Mouse (Mus musculus) hindbrain, postnatal 0 days (tissue): ENCODE measurements around the gene Endog. TPM values are rescaled to one million over a fixed set of nuclear protein-coding genes. Genes with fewer than 3 reads are reported as not detected.
A peak's percentile ranks its signal among the peaks of the same experiment; 100 is the strongest.

Experiments used
- ATAC-seq: fragments of 200-750 bp; cut with Nextera tagmentation; 2 replicates; pipeline ENCODE4 v1.8.0; 2017; ENCODE audit warnings: mild to moderate bottlenecking, moderate TSS enrichment, moderate library complexity
- DNase-seq: peaks from one replicate; pipeline ENCODE4 v3.0.0-alpha.2; 2015; ENCODE audit warnings: low spot score
- H3K27ac ChIP-seq: fragments of 300-500 bp; sonication (generic); 2 replicates; pipeline ENCODE4 v1.5.1; 2014; ENCODE audit warnings: mild to moderate bottlenecking
- H3K27me3 ChIP-seq: fragments of 300-500 bp; sonication (generic); 2 replicates; pipeline ENCODE4 v1.6.1; 2014; ENCODE audit warnings: low read length, mixed read lengths; ENCODE audit not compliant: insufficient read depth
- H3K36me3 ChIP-seq: fragments of 300-500 bp; sonication (generic); 2 replicates; pipeline ENCODE4 v1.6.1; 2014; ENCODE audit warnings: low read length, mixed read lengths; ENCODE audit not compliant: insufficient read depth
- H3K4me1 ChIP-seq: fragments of 300-500 bp; sonication (generic); 2 replicates; pipeline ENCODE4 v1.6.1; 2014; ENCODE audit warnings: antibody characterized with exemption, low read length, mixed read lengths; ENCODE audit not compliant: insufficient read depth
- H3K4me2 ChIP-seq: fragments of 300-500 bp; sonication (generic); 2 replicates; pipeline ENCODE4 v1.6.1; 2014; ENCODE audit warnings: low read depth, mild to moderate bottlenecking, low read length, moderate library complexity, mixed read lengths
- H3K4me3 ChIP-seq: fragments of 300-500 bp; sonication (generic); 2 replicates; pipeline ENCODE4 v1.5.1; 2014; ENCODE audit warnings: low read length
- H3K9ac ChIP-seq: fragments of 300-500 bp; sonication (generic); replicated peaks from 2 replicates; pipeline ENCODE4 v1.6.1; 2014; ENCODE audit warnings: mild to moderate bottlenecking, low read length, moderate library complexity, mixed read lengths
- H3K9me3 ChIP-seq: fragments of 300-500 bp; sonication (generic); 2 replicates; pipeline ENCODE4 v1.6.1; 2016; ENCODE audit warnings: low read length, mixed read lengths
- CTCF ChIP-seq: IDR thresholded peaks from 2 replicates; pipeline ENCODE4 v1.5.1; 2016; ENCODE audit warnings: antibody characterized with exemption, control low read depth, low read depth
- WGBS: fragments of 180-500 bp; shearing (Covaris S2); extraction: QIAGEN DNeasy Blood & Tissue Kit; methylation state at CpG from one replicate; pipeline ENCODE4 v1.1.7; 2014; 5-methylcytosine and 5-hydroxymethylcytosine counted together
- polyA plus RNA-seq: library from polyadenylated mRNA; unstranded; fragments of >200 nt; fragmentation: Nextera tagmentation; extraction: Ambion mirVana; gene quantifications from 2 replicates; pipeline ENCODE4 v1.2.1, GENCODE M21; 2015
- total RNA-seq: library from RNA; depleted of rRNA; stranded (reverse); fragments of >200 nt; gene quantifications from 2 replicates; pipeline ENCODE4 v1.2.3, GENCODE M21; 2014

Endog gene
- total and polyA plus RNA-seq, 2 experiments from 2014 or later: 42.2 to 63.7 TPM

DNA sequence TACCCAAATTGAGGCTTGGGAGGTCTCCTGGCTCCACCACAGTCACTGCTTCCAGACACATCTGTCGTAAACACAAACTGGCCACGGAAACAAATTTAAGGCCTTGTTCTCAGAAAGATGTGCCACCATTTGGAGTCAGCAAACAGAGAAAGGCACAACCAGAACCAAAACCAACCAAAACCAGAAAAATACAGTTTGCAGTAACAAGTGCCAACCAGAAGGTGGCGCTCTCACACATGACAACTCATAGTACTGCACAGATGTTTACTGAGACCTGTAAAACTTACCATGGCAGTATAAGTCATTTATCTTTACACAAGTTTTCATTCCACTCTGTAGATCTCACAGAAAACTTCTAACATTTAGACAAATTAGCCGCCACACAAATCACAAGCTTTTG is 4.6 kb upstream of the Endog start:
- H3K9me3 ChIP-seq: no peaks in the 10 kb centered on the region
- no peaks in the 10 kb centered on the region for H3K4me1 ChIP-seq
- ATAC-seq: no peak
- WGBS: 60% methylated on average over 4 of the region's 4 CpGs
- no peak overlapping the region for H3K9ac ChIP-seq
- peak; percentile 58 for TF ChIP-seq CTCF
- peak; percentile 28 for DNase-seq
- no peak overlapping the region for H3K4me2 ChIP-seq
- no peaks in the 10 kb centered on the region for H3K36me3 ChIP-seq
- no peak overlapping the region for H3K27ac ChIP-seq
- H3K27me3 ChIP-seq: no peaks in the 10 kb centered on the region
- no peak overlapping the region for H3K4me3 ChIP-seq

DNA sequence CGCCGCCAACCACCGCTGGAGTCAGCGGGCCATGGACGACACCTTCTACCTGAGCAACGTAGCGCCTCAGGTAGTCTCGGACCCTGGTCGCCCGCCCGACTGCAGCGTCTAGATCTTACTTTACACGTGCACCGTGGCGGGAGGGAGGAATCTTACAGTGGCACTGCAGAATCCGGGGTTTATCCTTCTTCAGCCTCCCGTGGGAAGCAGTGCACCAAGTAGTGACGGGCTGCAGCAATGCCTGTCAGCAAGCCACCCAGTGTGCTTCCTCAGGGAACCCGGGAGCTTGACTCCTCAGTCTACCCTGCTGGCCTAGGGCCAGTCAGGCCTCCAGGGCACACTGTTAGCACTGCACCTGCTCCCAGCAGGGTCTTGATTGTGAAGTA is 697 bp downstream of the Endog start:
- ATAC-seq (peak; percentile 24), DNase-seq (peak; percentile 43)
- H3K27ac ChIP-seq: peak overlapping the region; percentile 94
- H3K4me1 ChIP-seq: peaks cover 10% of the 10 kb centered on the region; the same call in 1 of the 2 replicates
- H3K27me3 ChIP-seq: no peaks in the 10 kb centered on the region
- H3K9me3 ChIP-seq: no peaks in the 10 kb centered on the region
- no peak for TF ChIP-seq CTCF
- H3K4me3 ChIP-seq: peak overlapping the region; percentile 49
- under 1% methylated on average over 18 of the region's 19 CpGs for WGBS
- peaks cover 23% of the 10 kb centered on the region for H3K36me3 ChIP-seq
- peak overlapping the region; percentile 70 for H3K4me2 ChIP-seq
- peak overlapping the region; percentile 61 for H3K9ac ChIP-seq

DNA sequence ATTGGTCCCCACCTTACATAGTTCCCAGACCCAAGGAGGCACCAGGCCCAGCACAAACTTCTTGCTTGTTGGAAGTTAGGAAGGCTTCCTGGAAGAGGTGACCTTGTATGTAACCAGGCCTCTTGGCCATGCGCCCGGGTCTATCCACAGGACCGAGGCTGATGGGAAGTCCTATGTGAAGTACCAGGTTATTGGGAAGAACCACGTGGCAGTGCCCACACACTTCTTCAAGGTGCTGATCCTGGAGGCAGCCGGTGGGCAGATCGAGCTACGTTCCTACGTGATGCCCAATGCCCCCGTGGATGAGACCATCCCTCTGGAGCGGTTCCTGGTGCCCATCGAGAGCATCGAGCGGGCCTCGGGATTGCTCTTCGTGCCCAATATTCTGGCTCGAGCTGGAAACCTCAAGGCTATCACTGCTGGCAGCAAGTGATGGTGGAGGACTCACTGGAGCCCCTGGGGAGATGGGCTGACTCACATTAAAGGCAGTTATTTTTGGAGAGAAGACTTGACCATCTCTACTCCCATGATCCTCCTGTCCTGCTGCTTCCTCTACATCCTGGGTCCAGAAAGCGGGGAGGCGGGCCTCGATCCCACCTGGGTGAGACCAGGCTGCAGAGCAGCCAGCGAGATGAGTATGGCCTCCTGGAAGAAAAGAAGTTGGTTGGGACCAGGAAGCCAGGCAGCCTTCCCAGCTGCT is 2.4 kb downstream of the Endog start:
- Histone ChIP-seq H3K4me2 (no peak overlapping the region), H3K9me3 (no peaks in the 10 kb centered on the region), H3K4me1 (peaks cover 18% of the 10 kb centered on the region; the same call in 1 of the 2 replicates), H3K36me3 (peaks cover 23% of the 10 kb centered on the region), H3K27me3 (no peaks in the 10 kb centered on the region), H3K4me3 (no peak overlapping the region), H3K9ac (no peak overlapping the region), H3K27ac (no peak overlapping the region)
- no peak for DNase-seq
- no peak for ATAC-seq
- TF ChIP-seq CTCF: no peak
- WGBS: 93% methylated on average over 20 of the region's 20 CpGs

DNA sequence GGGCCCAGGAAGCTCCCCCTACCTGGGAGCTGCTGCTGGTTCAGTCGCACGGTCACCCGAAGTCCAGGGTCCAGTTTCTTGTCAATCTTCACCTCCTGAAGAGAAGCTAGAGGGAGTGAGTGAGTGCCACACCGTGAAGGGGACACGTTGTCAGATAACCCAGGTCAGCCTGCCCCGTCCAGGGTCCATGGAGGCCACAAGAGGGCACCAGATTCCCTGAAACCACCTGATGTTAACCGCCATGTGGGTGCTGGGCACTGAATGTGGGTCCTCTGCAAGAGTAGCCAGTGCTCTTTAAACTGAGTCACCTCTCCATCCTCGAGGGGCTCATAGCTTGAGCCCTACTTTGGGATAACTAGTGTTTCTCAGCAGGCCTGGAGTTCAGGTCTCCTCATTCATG is 4.6 kb downstream of the Endog start:
- 89% methylated on average over 8 of the region's 8 CpGs for WGBS
- no peak for ATAC-seq

DNA sequence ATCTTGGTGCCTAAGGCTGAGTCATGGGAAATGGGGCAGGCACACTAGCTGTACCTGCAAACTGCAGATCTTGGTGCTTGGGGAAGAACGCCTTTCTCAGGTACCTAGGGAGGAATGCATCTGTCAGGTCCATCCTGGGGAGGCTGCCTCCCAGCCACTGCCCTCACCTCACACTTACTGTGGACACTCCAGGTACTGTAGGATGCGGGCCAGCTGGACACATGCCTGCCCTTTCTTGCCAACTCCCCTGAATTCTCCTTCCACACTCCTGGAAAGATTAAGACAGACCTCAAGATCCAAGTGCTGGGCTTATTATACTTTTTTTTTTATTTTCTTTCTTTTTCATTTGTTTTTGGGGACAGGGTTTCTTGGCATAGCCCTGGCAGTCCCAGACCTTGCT is 5.3 kb downstream of the Endog start:
- no peak for TF ChIP-seq CTCF
- Histone ChIP-seq H3K9me3 (no peaks in the 10 kb centered on the region), H3K36me3 (peaks cover 23% of the 10 kb centered on the region), H3K4me1 (peaks cover 18% of the 10 kb centered on the region; the same call in 1 of the 2 replicates), H3K4me3 (no peak overlapping the region), H3K4me2 (no peak overlapping the region), H3K9ac (no peak overlapping the region), H3K27ac (no peak overlapping the region), H3K27me3 (no peaks in the 10 kb centered on the region)
- 88% methylated on average over 2 of the region's 2 CpGs for WGBS
- DNase-seq (no peak), ATAC-seq (no peak)

More for the DNA sequence above, 4.6 kb downstream of the Endog start:
- no peak overlapping the region for H3K4me2 ChIP-seq
- H3K4me3 ChIP-seq: no peak overlapping the region
- peaks cover 18% of the 10 kb centered on the region; the same call in 1 of the 2 replicates for H3K4me1 ChIP-seq
- H3K36me3 ChIP-seq: peaks cover 23% of the 10 kb centered on the region
- TF ChIP-seq CTCF: peak; percentile 43
- no peaks in the 10 kb centered on the region for H3K9me3 ChIP-seq
- no peak for DNase-seq
- no peak overlapping the region for H3K27ac ChIP-seq
- no peak overlapping the region for H3K9ac ChIP-seq
- H3K27me3 ChIP-seq: no peaks in the 10 kb centered on the region

DNA sequence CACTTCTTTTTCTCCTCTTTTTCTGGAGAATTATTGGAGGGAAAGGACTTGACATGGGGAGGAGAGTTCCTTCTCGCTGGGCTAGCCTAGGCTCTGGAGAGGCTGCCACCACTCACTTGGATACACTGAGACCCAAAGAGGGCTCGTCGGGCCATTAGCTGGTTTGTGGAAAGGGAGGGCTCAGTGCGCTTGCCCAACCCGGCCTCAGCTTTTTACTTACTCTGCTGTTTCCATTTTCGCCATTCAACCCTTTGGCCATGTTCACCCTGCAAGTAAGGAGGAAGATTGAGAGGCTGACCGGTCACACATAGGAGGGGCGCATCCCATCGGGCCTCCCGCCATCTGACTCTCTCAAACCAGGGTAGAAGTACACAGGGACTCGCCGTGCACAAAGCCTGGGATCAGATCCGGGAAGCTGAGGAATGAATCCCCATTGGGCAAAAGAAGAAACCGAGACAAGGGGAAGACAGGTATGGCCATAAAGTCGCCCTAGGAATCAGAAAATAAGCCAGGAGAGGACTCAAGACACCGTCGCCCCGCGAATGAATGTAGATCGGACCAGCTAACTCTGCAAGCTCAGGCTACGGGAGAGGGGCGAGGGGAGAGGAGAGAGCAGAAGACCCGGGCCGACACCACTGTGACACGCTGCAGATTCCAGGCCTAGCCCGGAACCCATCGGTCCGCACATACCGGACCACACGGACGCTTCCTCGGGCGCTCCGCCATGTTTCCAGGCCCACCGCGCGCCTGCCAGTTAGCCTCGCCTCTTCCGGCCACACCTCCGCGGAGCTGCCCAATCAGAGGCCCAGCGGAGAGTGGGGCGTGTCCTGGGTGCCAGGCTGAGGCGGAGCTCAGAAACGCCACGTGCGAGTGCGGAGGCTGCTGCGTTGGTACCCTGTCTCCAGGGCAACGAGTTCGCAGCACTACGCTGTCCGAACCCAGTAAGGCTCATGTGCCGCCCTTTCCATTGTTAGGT is 6.7 kb downstream of the Endog start, which contains the start of gene Spout1:
Spout1 (minus strand) TSS at position 760 of the 976 bp plus-strand sequence.
- Histone ChIP-seq H3K9me3 (no peaks in the 10 kb centered on the region), H3K27ac (peak within 1 kb of the TSS; percentile 64), H3K4me1 (peaks cover 9% of the 10 kb centered on the region; the same call in 1 of the 2 replicates), H3K9ac (peak within 1 kb of the TSS; percentile 66), H3K4me2 (peak within 1 kb of the TSS; percentile 79), H3K36me3 (peaks cover 22% of the 10 kb centered on the region), H3K4me3 (peak within 1 kb of the TSS; percentile 55), H3K27me3 (no peaks in the 10 kb centered on the region)
- ATAC-seq (peak; percentile 100), DNase-seq (peak; percentile 98)
- no peak for TF ChIP-seq CTCF
- 2% methylated on average over 54 of the region's 54 CpGs for WGBS
